Mouse (Mus musculus) heart, adult 2 months (tissue): Measurements from ENCODE around the gene Tmem189.

Experiments
- CTCF ChIP-seq: fragments of 200-600 bp; IDR thresholded peaks from 2 replicates; pipeline ENCODE4 v1.8.1; 2022; ENCODE audit warnings: antibody characterized with exemption, mild to moderate bottlenecking, moderate library complexity
- POLR2A ChIP-seq: fragments of 200-500 bp; IDR thresholded peaks from 2 replicates; pipeline ENCODE4 v1.6.1; 2011; ENCODE audit warnings: mild to moderate bottlenecking, low read depth, low read length, control low read depth; ENCODE audit not compliant: insufficient read depth

- TF ChIP-seq CTCF (no peak), POLR2A (peak; percentile 71)
Measured at GRCm38 (mm10) chr2:167690962-167691311, 1.3 kb upstream of the Tmem189 start.
